Mouse (Mus musculus): ENCODE measurements around the gene Slc35f5. TPM values are rescaled to one million over a fixed set of nuclear protein-coding genes. Genes with fewer than 3 reads are reported as not detected.
"Not testable (repeated sequence)": the region's sequence is repeated elsewhere in the genome, so short reads cannot be mapped to it uniquely, and the experiment has no call there.

The Slc35f5 gene
- 10 to 100 TPM; 29.1 to 33.6 TPM for total RNA-seq (2021)
- long read RNA-seq, experiment 1, transcript Slc35f5-201 (16 exons, 2,733 nt): major isoform, 21 of 46 reads
- long read RNA-seq, experiment 1, partial matches to known transcripts: 5 of 46 reads
- long read RNA-seq, experiment 1, other reads (novel, unspliced or antisense): 20 of 46 reads
- long read RNA-seq, experiment 2, transcript Slc35f5-201 (16 exons, 2,733 nt): major isoform, 21 of 38 reads
- long read RNA-seq, experiment 2, partial matches to known transcripts: 2 of 38 reads
- long read RNA-seq, experiment 2, other reads (novel, unspliced or antisense): 15 of 38 reads

DNA sequence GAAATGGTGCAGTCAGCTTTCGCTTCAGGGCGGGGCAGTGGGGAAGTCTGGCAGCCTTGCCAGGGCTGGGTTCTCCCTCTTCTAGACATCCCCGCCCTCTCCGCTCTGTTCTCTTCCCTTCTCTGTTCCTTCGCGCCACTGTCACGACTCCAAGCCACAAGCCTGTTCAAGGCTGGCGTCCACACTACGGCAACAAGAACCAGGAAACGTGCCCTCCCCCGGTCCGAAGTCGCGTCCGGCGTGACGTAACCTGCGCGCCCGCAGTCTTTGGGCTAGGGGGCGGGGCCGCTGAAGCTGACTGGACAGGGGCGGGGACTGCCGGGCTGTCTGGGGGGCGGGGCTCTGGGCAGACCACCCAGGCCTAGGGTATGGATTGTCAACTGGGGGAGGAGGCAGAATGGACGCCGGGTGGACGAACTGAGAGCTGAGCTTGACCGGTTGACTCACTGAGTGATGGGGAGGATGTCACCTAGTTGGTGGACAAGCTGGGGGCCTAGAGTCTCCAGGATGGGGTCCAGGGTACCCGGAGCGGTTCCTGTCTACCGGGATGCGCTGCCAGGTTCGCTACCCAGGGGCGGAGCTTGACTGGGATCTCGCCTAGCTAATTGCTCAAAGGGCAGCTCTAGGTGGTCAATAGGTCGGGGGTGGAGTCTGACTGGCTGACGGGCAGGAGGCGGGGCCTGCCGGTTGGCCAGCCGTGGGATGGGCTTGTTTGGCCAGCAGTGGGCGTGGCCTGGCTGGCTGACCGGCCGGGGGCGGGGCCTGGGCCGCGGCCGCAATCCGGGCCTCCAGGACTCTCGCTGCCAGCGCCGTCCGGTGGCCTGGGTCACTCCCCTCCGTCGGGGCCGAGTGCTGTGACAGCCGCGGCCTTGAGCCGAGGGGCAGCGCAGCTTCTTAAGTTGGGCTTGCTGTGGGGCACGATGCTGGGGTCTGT is at the start of gene Slc35f5:
TSS of gene Slc35f5 (plus strand) at position 337 of the 934 bp plus-strand sequence.
- DNase-seq (ENCODE audit: low spot score in 2 of 2): peak; percentile 94 to 97
- intact Hi-C loops (cut with DNase I): loop anchor here (1.0 kb wide), 1 partner anchor 125 kb away; the partner anchor contains the start of gene Actr3

- no peak for DNase-seq (ENCODE audit: low spot score in 2 of 2)
- intact Hi-C loops (cut with DNase I): no loop called here
Observed at GRCm38 (mm10) chr1:125514706-125515105, 45.7 kb upstream of the Slc35f5 start.

GRCm38 (mm10) chr1:125516910-125517659 is 43.3 kb upstream of the Slc35f5 start:
- intact Hi-C loops (cut with DNase I): no loop called here
- DNase-seq (ENCODE audit: low spot score in 2 of 2): no peak

GRCm38 (mm10) chr1:125519107-125519611 is 41.2 kb upstream of the Slc35f5 start:
- no peak for DNase-seq (ENCODE audit: low spot score in 2 of 2)
- intact Hi-C loops (cut with DNase I): no loop called here

- intact Hi-C loops (cut with DNase I): no loop called here
- no peak for DNase-seq (ENCODE audit: low spot score in 2 of 2)
Observed at GRCm38 (mm10) chr1:125525965-125526665, 34.3 kb upstream of the Slc35f5 start.

- intact Hi-C loops (cut with DNase I): no loop called here
- DNase-seq (ENCODE audit: low spot score in 2 of 2): no peak
Observed at GRCm38 (mm10) chr1:125526666-125527004, 33.8 kb upstream of the Slc35f5 start.

GRCm38 (mm10) chr1:125527364-125527763 is 33.0 kb upstream of the Slc35f5 start:
- intact Hi-C loops (cut with DNase I): no loop called here
- DNase-seq (ENCODE audit: low spot score in 2 of 2): no peak

- intact Hi-C loops (cut with DNase I); DNase-seq (ENCODE audit: low spot score in 2 of 2): not testable (repeated sequence)
Observed at GRCm38 (mm10) chr1:125533180-125533912, 27.0 kb upstream of the Slc35f5 start.

- intact Hi-C loops (cut with DNase I): no loop called here
- DNase-seq (ENCODE audit: low spot score in 2 of 2): no peak
Observed at GRCm38 (mm10) chr1:125537131-125537530, 23.3 kb upstream of the Slc35f5 start.

DNA sequence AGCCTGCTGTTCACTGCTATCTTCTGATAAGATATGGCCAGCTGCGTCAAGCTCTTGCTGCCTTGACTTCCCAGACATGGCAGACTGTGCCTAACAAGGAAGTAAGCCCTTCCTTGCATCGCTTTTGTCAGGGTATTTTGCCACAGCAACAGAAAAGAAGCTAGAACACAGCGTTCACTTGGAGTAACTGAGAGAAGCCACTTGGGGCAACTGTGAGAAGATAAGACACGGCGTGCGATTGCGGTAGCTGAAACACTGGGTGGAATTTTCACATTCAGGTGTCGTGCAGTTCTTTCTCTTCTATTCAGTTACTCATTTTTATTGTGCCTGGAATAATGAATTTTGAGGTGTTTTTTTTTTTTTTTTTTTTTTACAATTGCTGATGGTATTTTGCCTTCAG is 22.6 kb upstream of the Slc35f5 start:
- intact Hi-C loops (cut with DNase I): no loop called here
- DNase-seq (ENCODE audit: low spot score in 2 of 2): no peak

- intact Hi-C loops (cut with DNase I): no loop called here
- no peak for DNase-seq (ENCODE audit: low spot score in 2 of 2)
Observed at GRCm38 (mm10) chr1:125539312-125539711, 21.1 kb upstream of the Slc35f5 start.

- intact Hi-C loops (cut with DNase I): no loop called here
- no peak for DNase-seq (ENCODE audit: low spot score in 2 of 2)
Observed at GRCm38 (mm10) chr1:125542008-125542999, 18.1 kb upstream of the Slc35f5 start.

GRCm38 (mm10) chr1:125549872-125550271 is 10.5 kb upstream of the Slc35f5 start:
- intact Hi-C loops (cut with DNase I): no loop called here
- DNase-seq (ENCODE audit: low spot score in 2 of 2): no peak

DNA sequence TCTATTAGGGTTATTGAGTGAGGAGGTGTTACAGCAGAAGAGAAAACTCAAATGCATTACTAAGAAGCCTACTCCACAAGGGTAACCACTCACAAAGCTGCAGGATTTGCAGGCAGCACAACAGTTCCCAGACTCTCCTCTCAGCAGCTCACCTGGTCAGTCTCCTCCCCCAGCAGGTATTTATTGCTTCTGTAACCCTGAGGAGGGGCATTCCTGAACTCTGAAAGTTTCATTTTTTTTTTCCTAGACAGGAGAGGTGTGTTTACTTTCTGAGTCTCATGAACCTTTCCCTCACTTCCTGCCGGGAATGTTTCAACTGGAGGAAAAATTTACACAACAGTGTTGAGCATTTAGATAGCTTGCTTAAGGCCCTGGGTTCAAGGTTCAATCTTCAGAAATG is 10.0 kb upstream of the Slc35f5 start:
- intact Hi-C loops (cut with DNase I): no loop called here
- DNase-seq (ENCODE audit: low spot score in 2 of 2): no peak

DNA sequence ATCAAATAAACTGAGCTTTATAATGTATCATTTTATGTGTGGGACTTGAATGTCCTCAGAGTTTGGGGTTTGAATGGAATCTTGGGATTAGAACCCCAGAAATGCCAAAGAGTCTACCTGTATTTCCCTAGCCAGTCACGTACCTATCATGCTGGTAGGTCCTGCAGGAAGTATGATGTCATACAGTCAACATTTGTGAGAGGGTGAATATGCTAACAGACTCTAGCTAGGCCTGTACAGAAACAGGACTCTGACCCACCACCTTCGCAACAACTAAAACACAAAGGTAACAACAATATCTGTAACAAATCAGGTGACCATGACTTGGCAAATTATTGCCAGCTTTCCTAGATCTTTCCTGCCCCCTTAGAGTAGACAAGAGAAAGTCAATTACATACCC is 8.8 kb upstream of the Slc35f5 start:
- intact Hi-C loops (cut with DNase I): no loop called here

DNA sequence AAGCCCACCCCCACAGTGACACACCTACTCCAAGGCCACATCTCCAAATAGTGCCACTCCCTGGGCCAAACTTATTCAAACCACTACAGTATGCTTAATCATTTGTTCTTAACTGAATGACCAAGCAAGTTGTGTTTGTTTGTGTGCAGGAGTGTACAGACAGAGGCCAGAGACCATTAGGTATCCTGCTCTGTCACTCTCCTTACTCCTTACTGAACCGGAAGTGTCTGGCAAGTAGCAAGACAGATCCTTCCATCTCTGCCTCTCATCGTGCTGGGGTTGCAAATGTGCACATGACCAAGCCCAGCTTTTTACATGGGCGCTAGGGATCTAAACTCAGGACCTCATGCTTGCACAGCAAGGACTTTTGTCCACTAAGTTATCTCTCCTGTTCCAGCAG is 1.1 kb upstream of the Slc35f5 start:
- intact Hi-C loops (cut with DNase I): no loop called here

More for the DNA sequence above, 8.8 kb upstream of the Slc35f5 start:
- DNase-seq (ENCODE audit: low spot score in 2 of 2): no peak

GRCm38 (mm10) chr1:125559721-125560120 is 674 bp upstream of the Slc35f5 start:
- DNase-seq (ENCODE audit: low spot score in 2 of 2): peak in 1 of 2 experiments; percentile 15
- intact Hi-C loops (cut with DNase I): loop anchor here (1.0 kb wide), 1 partner anchor 124 kb away; the partner anchor contains the start of gene Actr3

More for the DNA sequence above, 1.1 kb upstream of the Slc35f5 start:
- DNase-seq (ENCODE audit: low spot score in 2 of 2): no peak

All from left cerebral cortex, postnatal 14 days (tissue).